Mouse (Mus musculus) E14TG2a.4 (cell line): Measurements from ENCODE around the gene Nfat5.

Experiments used
- CTCF ChIP-seq: conservative IDR thresholded peaks from 2 replicates; pipeline ENCODE4 v1.5.1; 2014; ENCODE audit warnings: low read length
- POU5F1 ChIP-seq: IDR thresholded peaks from 2 replicates; pipeline ENCODE4 v1.6.1; 2014; ENCODE audit warnings: low read length, borderline replicate concordance

DNA sequence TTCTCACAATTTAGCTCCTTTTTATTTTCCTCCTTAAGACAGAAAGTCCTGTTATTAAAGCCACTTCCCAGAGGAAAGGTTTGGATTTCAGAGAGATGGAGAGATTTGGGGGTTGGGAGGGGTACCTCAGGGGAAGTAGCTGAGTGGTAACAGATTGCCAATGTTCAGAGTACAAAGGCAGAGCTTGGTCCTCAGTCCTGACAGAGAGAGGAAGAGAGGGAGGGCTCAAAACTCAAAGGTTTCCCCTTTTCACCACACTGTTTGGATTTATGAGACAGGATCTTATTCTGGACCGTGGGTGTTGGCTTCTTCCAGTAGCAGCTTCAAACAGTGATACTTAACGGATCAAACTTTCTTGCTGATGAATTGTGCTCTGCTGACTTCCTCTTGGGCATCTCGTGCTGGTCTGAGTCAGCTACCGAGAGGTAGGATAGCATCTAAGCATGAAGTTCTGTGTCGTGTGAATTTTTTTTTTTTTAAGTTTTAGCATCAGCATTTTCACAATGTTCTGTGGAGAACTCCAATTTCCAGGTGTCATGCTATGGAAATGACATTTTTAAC is 15.9 kb upstream of the Nfat5 start:
- TF ChIP-seq CTCF (no peak), POU5F1 (no peak)
